Mouse (Mus musculus): ENCODE data around the gene Lrrn1.

DNA sequence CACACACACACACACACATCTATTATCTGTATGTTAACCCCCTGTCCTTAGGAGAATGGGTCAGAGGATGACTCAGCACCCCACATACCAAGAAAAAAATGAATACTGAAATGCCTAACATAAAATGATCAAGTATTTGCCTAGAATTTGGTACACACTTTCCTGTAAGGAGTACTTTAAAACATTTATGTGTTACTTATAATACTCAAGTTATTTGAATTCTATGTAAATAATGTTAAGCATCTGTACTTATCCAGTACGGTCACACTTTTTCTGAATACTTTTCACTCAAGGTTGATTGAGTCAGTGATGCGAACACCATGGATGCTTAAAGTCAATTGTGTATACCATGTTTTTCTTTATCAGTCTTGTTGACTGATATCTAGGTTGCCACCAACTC lies 32.7 kb downstream of the Lrrn1 start:
- TF ChIP-seq CTCF (IDR thresholded peaks at IDR 0.05; ENCODE audit: low read depth, low read length) (no peak), GATA1 (IDR thresholded peaks at IDR 0.05; ENCODE audit: borderline replicate concordance, low read length) (no peak), GATA2 (IDR thresholded peaks at IDR 0.05; ENCODE audit: borderline replicate concordance, low read depth, low read length) (no peak), TAL1 (conservative IDR thresholded peaks at IDR 0.05; ENCODE audit: low read depth, low read length) (no peak)
